Mouse (Mus musculus) MEL (cell line): ENCODE measurements at regions not wholly inside any gene's neighbourhood (a gene's known extent, or its start where the extent isn't known, plus 50 kb on each side); places are given as distances from the start of the nearest gene placed in this dataset.

Source experiments
- ETS1 ChIP-seq: IDR thresholded peaks from 2 replicates; pipeline ENCODE4 v1.6.1; 2012; ENCODE audit warnings: low read depth, mild to moderate bottlenecking, inconsistent platforms, low read length, improper control_type of control experiment, moderate library complexity
- POLR2A ChIP-seq, 2 experiments: IDR thresholded peaks; 2 replicates each; pipeline ENCODE4 v1.6.1; 2011 to 2012; ENCODE audit warnings: low read length in 2 of 2, mild to moderate bottlenecking in 2 of 2, control low read depth in 1 of 2, improper control_type of control experiment in 1 of 2, low read depth in 1 of 2, moderate library complexity in 1 of 2; ENCODE audit not compliant: control insufficient read depth in 1 of 2, insufficient read depth in 1 of 2, poor library complexity in 1 of 2
- USF1 ChIP-seq: IDR thresholded peaks from 2 replicates; pipeline ENCODE4 v1.6.1; 2014; ENCODE audit warnings: low read depth, mild to moderate bottlenecking, inconsistent platforms, low read length, improper control_type of control experiment, moderate library complexity

DNA sequence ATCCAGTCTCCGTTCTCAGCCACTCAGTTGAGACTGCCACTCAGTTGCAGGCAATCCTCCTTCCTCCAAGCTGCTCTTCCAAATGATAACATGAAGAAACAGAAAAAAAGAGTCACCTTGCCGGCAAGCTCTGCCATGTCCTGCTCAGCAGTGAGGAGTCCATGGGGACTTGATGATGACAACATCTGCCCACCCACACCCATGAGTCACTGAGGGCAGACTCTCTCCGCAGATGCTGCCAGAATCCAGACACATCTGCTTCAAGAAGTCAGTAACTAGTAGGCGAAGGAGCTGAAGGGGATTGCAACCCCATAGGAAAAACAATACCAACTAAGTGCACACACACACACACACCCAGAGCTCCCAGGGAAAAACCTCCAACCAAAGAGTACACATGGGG, 263.9 kb upstream of the Nr4a3 start:
- no peak for TF ChIP-seq POLR2A (IDR thresholded peaks at IDR 0.05; ENCODE audit: control insufficient read depth in 1 of 2, insufficient read depth in 1 of 2, low read depth in 1 of 2, low read length in 2 of 2, poor library complexity in 1 of 2)
- TF ChIP-seq ETS1, result no peak
- no peak for TF ChIP-seq USF1
